Mouse (Mus musculus) ES-Bruce4 (cell line): Measurements from ENCODE around the gene Cdc42ep5.

Experiments used
- CTCF ChIP-seq: IDR thresholded peaks from one replicate; pipeline ENCODE4 v1.8.1; 2011; ENCODE audit warnings: low read depth, low read length
- POLR2A ChIP-seq: IDR thresholded peaks from one replicate; pipeline ENCODE4 v1.8.1; 2011; ENCODE audit warnings: low read length; ENCODE audit not compliant: insufficient read depth

- TF ChIP-seq CTCF (no peak), POLR2A (no peak)
Measured at GRCm38 (mm10) chr7:4117050-4117814, 47.4 kb downstream of the Cdc42ep5 start.
